Mouse (Mus musculus): Measurements from ENCODE around the gene Rmnd5a. TPM values are rescaled to one million over a fixed set of nuclear protein-coding genes. Genes with fewer than 3 reads are reported as not detected.

Rmnd5a gene
- polyA plus RNA-seq, 1 experiment from 2014 or later = 9.7 TPM

GRCm38 (mm10) chr6:71427996-71428725 lies 12.3 kb downstream of the Rmnd5a start:
- Histone ChIP-seq H3K9me3 (ENCODE audit: control insufficient read depth, low read length) (no peaks in the 10 kb centered on the region), H3K9ac (ENCODE audit: low read length) (no peak overlapping the region), H3K27ac (ENCODE audit: low read depth, low read length) (no peak overlapping the region), H3K4me2 (ENCODE audit: low read depth) (no peak overlapping the region), H3K4me1 (ENCODE audit: control insufficient read depth, insufficient read depth, low read length) (no peaks in the 10 kb centered on the region), H3K27me3 (ENCODE audit: control insufficient read depth, insufficient read depth, low read length) (no peaks in the 10 kb centered on the region), H3K4me3 (ENCODE audit: low read depth, low read length) (no peak overlapping the region), H3K36me3 (ENCODE audit: control insufficient read depth, insufficient read depth, low read length) (no peaks in the 10 kb centered on the region; the same call in 1 of the 2 replicates)
- ATAC-seq (ENCODE audit: insufficient read depth, low FRiP score, low TSS enrichment) = no peak
- 87% methylated on average over 4 of the region's 4 CpGs for WGBS
- no peak for DNase-seq (ENCODE audit: low spot score)

DNA sequence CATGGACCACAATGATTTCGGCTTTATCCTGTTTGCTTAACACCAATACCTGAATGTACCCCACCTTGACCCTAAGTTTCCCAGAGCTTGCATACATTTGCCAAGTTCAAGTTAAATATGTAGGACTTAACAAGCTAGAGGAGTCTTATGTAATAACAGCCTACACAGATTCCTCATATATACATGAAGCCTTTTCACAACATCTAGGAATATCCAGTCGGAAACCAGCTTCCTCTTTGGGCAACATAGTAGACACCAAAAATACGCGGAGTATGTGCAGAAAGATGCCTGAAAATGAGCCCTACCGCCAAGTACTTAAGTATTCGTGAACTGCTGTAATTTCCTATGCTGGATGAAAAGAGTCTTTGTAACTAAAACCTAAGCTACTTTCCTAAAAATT lies 14.8 kb downstream of the Rmnd5a start:
- WGBS = 95% methylated on average over 6 of the region's 6 CpGs

GRCm38 (mm10) chr6:71423116-71423515 lies 17.3 kb downstream of the Rmnd5a start:
- H3K36me3 ChIP-seq (ENCODE audit: control insufficient read depth, insufficient read depth, low read length) = no peaks in the 10 kb centered on the region; the same call in 1 of the 2 replicates
- no peaks in the 10 kb centered on the region for H3K9me3 ChIP-seq (ENCODE audit: control insufficient read depth, low read length)
- no peaks in the 10 kb centered on the region for H3K27me3 ChIP-seq (ENCODE audit: control insufficient read depth, insufficient read depth, low read length)
- H3K4me2 ChIP-seq (ENCODE audit: low read depth) = no peak overlapping the region
- H3K4me1 ChIP-seq (ENCODE audit: control insufficient read depth, insufficient read depth, low read length) = no peaks in the 10 kb centered on the region
- no peak overlapping the region for H3K9ac ChIP-seq (ENCODE audit: low read length)
- ATAC-seq (ENCODE audit: insufficient read depth, low FRiP score, low TSS enrichment) = no peak
- H3K27ac ChIP-seq (ENCODE audit: low read depth, low read length) = no peak overlapping the region
- no peak for DNase-seq (ENCODE audit: low spot score)
- WGBS = 94% methylated on average over 3 of the region's 3 CpGs
- H3K4me3 ChIP-seq (ENCODE audit: low read depth, low read length) = no peak overlapping the region

More for the DNA sequence above, 14.8 kb downstream of the Rmnd5a start:
- H3K4me1 ChIP-seq (ENCODE audit: control insufficient read depth, insufficient read depth, low read length) = no peaks in the 10 kb centered on the region
- H3K4me3 ChIP-seq (ENCODE audit: low read depth, low read length) = no peak overlapping the region
- DNase-seq (ENCODE audit: low spot score) (no peak), ATAC-seq (ENCODE audit: insufficient read depth, low FRiP score, low TSS enrichment) (no peak)
- no peaks in the 10 kb centered on the region for H3K9me3 ChIP-seq (ENCODE audit: control insufficient read depth, low read length)
- H3K4me2 ChIP-seq (ENCODE audit: low read depth) = no peak overlapping the region
- H3K36me3 ChIP-seq (ENCODE audit: control insufficient read depth, insufficient read depth, low read length) = no peaks in the 10 kb centered on the region; the same call in 1 of the 2 replicates
- no peak overlapping the region for H3K9ac ChIP-seq (ENCODE audit: low read length)
- no peak overlapping the region for H3K27ac ChIP-seq (ENCODE audit: low read depth, low read length)
- no peaks in the 10 kb centered on the region for H3K27me3 ChIP-seq (ENCODE audit: control insufficient read depth, insufficient read depth, low read length)

- Histone ChIP-seq H3K9ac (ENCODE audit: low read length) (no peak overlapping the region), H3K27ac (ENCODE audit: low read depth, low read length) (no peak overlapping the region), H3K36me3 (ENCODE audit: control insufficient read depth, insufficient read depth, low read length) (no peaks in the 10 kb centered on the region), H3K9me3 (ENCODE audit: control insufficient read depth, low read length) (no peaks in the 10 kb centered on the region), H3K4me2 (ENCODE audit: low read depth) (no peak overlapping the region), H3K4me1 (ENCODE audit: control insufficient read depth, insufficient read depth, low read length) (no peaks in the 10 kb centered on the region), H3K4me3 (ENCODE audit: low read depth, low read length) (no peak overlapping the region), H3K27me3 (ENCODE audit: control insufficient read depth, insufficient read depth, low read length) (no peaks in the 10 kb centered on the region)
- no peak for DNase-seq (ENCODE audit: low spot score)
- WGBS = 93% methylated on average over 3 of the region's 3 CpGs
- no peak for ATAC-seq (ENCODE audit: insufficient read depth, low FRiP score, low TSS enrichment)
These were observed 18.3 kb downstream of the Rmnd5a start for GRCm38 (mm10) chr6:71422162-71422561.

DNA sequence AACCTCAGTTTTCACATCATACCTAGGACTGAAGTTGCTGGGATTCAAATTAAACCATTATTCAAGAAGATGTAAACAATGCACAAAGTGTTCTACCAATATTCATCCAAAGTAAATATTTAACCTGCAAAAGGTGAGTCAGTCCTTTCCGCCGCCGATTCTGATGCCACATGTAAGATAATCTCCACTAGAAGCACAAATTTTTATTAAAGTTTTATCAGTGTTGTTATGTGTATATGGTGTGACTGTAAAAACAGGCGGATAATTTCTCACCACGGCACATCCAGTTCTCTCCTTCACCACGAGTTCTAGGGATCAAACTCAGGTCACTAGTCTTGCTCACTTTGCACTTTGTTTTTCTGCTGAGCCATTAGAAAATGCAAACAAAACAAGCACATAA lies 19.6 kb downstream of the Rmnd5a start:
- H3K4me3 ChIP-seq (ENCODE audit: low read depth, low read length) = no peak overlapping the region
- no peaks in the 10 kb centered on the region for H3K9me3 ChIP-seq (ENCODE audit: control insufficient read depth, low read length)
- no peak overlapping the region for H3K9ac ChIP-seq (ENCODE audit: low read length)
- DNase-seq (ENCODE audit: low spot score) = no peak
- H3K36me3 ChIP-seq (ENCODE audit: control insufficient read depth, insufficient read depth, low read length) = no peaks in the 10 kb centered on the region
- no peaks in the 10 kb centered on the region for H3K4me1 ChIP-seq (ENCODE audit: control insufficient read depth, insufficient read depth, low read length)
- ATAC-seq (ENCODE audit: insufficient read depth, low FRiP score, low TSS enrichment) = no peak
- no peaks in the 10 kb centered on the region for H3K27me3 ChIP-seq (ENCODE audit: control insufficient read depth, insufficient read depth, low read length)
- no peak overlapping the region for H3K4me2 ChIP-seq (ENCODE audit: low read depth)
- WGBS = 89% methylated on average over 6 of the region's 6 CpGs
- no peak overlapping the region for H3K27ac ChIP-seq (ENCODE audit: low read depth, low read length)

- 96% methylated on average over 3 of the region's 3 CpGs for WGBS
- H3K9ac ChIP-seq (ENCODE audit: low read length) = no peak overlapping the region
- no peak overlapping the region for H3K4me2 ChIP-seq (ENCODE audit: low read depth)
These were observed 21.6 kb downstream of the Rmnd5a start for GRCm38 (mm10) chr6:71418874-71419273.

DNA sequence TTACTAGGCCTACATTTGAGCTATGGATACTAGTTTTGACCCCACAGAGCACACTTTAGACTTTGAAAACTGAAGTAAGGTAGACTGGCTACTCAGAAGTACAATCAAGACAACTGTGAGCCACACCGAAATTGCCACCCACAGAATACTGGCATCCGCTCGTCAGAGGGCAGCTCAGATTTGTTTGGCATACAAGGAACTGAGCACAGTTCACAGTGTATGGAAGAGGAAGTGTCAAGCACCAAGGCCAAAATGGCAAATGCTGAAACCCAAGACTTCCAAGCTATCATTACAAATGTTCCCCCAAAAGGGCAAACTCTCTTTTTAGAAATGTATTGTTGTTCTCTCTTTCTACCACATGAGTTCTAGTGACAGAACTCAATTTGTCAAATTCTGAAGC lies 25.0 kb downstream of the Rmnd5a start:
- DNase-seq (ENCODE audit: low spot score) = no peak
- H3K4me2 ChIP-seq (ENCODE audit: low read depth) = no peak overlapping the region
- no peaks in the 10 kb centered on the region for H3K4me1 ChIP-seq (ENCODE audit: control insufficient read depth, insufficient read depth, low read length)
- H3K4me3 ChIP-seq (ENCODE audit: low read depth, low read length) = no peak overlapping the region
- H3K9ac ChIP-seq (ENCODE audit: low read length) = no peak overlapping the region
- 93% methylated on average over 3 of the region's 3 CpGs for WGBS
- no peaks in the 10 kb centered on the region for H3K36me3 ChIP-seq (ENCODE audit: control insufficient read depth, insufficient read depth, low read length)
- no peaks in the 10 kb centered on the region for H3K27me3 ChIP-seq (ENCODE audit: control insufficient read depth, insufficient read depth, low read length)
- no peaks in the 10 kb centered on the region for H3K9me3 ChIP-seq (ENCODE audit: control insufficient read depth, low read length)
- ATAC-seq (ENCODE audit: insufficient read depth, low FRiP score, low TSS enrichment) = no peak
- no peak overlapping the region for H3K27ac ChIP-seq (ENCODE audit: low read depth, low read length)

More at GRCm38 (mm10) chr6:71418874-71419273, 21.6 kb downstream of the Rmnd5a start:
- H3K27ac ChIP-seq (ENCODE audit: low read depth, low read length) = no peak overlapping the region
- H3K27me3 ChIP-seq (ENCODE audit: control insufficient read depth, insufficient read depth, low read length) = no peaks in the 10 kb centered on the region
- ATAC-seq (ENCODE audit: insufficient read depth, low FRiP score, low TSS enrichment) (no peak), DNase-seq (ENCODE audit: low spot score) (no peak)
- no peak overlapping the region for H3K4me3 ChIP-seq (ENCODE audit: low read depth, low read length)
- no peaks in the 10 kb centered on the region for H3K36me3 ChIP-seq (ENCODE audit: control insufficient read depth, insufficient read depth, low read length)
- no peaks in the 10 kb centered on the region for H3K9me3 ChIP-seq (ENCODE audit: control insufficient read depth, low read length)
- no peaks in the 10 kb centered on the region for H3K4me1 ChIP-seq (ENCODE audit: control insufficient read depth, insufficient read depth, low read length)

DNA sequence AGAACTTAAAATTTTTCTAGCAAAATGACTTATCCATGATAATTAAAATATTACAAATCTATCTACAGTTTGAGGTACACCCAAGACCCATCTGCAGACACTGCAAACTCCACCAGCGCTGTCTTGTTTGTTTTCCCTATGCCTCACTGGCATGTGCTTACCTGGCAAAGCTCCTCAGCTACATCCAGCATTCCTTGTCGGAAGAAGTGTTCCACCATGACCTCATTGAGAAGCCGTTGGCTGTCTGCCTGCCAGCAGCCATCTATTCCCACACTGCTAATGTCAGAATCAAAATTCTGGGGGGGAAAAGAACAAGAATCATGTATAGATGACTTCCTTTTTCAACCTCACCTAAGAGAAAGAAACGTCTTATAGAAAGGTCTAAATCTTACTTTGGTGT lies 25.8 kb downstream of the Rmnd5a start:
- no peak for ATAC-seq (ENCODE audit: insufficient read depth, low FRiP score, low TSS enrichment)
- H3K4me1 ChIP-seq (ENCODE audit: control insufficient read depth, insufficient read depth, low read length) = no peaks in the 10 kb centered on the region
- H3K9me3 ChIP-seq (ENCODE audit: control insufficient read depth, low read length) = no peaks in the 10 kb centered on the region
- no peak for DNase-seq (ENCODE audit: low spot score)
- WGBS = 94% methylated on average over 4 of the region's 4 CpGs
- no peak overlapping the region for H3K4me3 ChIP-seq (ENCODE audit: low read depth, low read length)
- H3K27me3 ChIP-seq (ENCODE audit: control insufficient read depth, insufficient read depth, low read length) = no peaks in the 10 kb centered on the region
- no peak overlapping the region for H3K4me2 ChIP-seq (ENCODE audit: low read depth)
- no peak overlapping the region for H3K9ac ChIP-seq (ENCODE audit: low read length)
- H3K36me3 ChIP-seq (ENCODE audit: control insufficient read depth, insufficient read depth, low read length) = no peaks in the 10 kb centered on the region
- H3K27ac ChIP-seq (ENCODE audit: low read depth, low read length) = no peak overlapping the region
